Mouse (Mus musculus) kidney, adult 2 months (tissue): ENCODE data around the gene Olfr1442. TPM values are rescaled to one million over a fixed set of nuclear protein-coding genes. Genes with fewer than 3 reads are reported as not detected.
A peak's percentile ranks its signal among the peaks of the same experiment; 100 is the strongest.

Source experiments
- DNase-seq: peaks from one replicate; pipeline ENCODE4 v3.0.0; 2021
- H3K27ac ChIP-seq: fragments of 200-500 bp; 2 replicates; pipeline ENCODE4 v1.5.1; 2012; ENCODE audit warnings: low read depth, low read length, control low read depth, inconsistent platforms; ENCODE audit not compliant: insufficient read depth
- H3K27me3 ChIP-seq: fragments of 200-500 bp; replicated peaks from 2 replicates; pipeline ENCODE4 v1.6.1; 2012; ENCODE audit warnings: mild to moderate bottlenecking, moderate library complexity, low read length, inconsistent platforms; ENCODE audit not compliant: control insufficient read depth, insufficient read depth
- H3K36me3 ChIP-seq: fragments of 200-500 bp; 2 replicates; pipeline ENCODE4 v1.6.1; 2012; ENCODE audit warnings: mild to moderate bottlenecking, moderate library complexity, low read length, inconsistent platforms; ENCODE audit not compliant: control insufficient read depth, insufficient read depth
- H3K4me1 ChIP-seq: fragments of 200-500 bp; 2 replicates; pipeline ENCODE4 v1.6.1; 2011; ENCODE audit warnings: low read length; ENCODE audit not compliant: control insufficient read depth, insufficient read depth
- H3K4me3 ChIP-seq: fragments of 200-500 bp; 2 replicates; pipeline ENCODE4 v1.5.1; 2011; ENCODE audit warnings: mild to moderate bottlenecking, low read depth, low read length, control low read depth; ENCODE audit not compliant: insufficient read depth
- CTCF ChIP-seq: fragments of 200-500 bp; conservative IDR thresholded peaks from 2 replicates; pipeline ENCODE4 v1.5.1; 2011; ENCODE audit warnings: low read depth, mild to moderate bottlenecking, control low read depth, low read length, moderate library complexity, mixed read lengths; ENCODE audit not compliant: insufficient read depth, insufficient read length
- POLR2A ChIP-seq: fragments of 200-500 bp; IDR thresholded peaks from one replicate; pipeline ENCODE4 v1.6.1; 2011; ENCODE audit warnings: low read depth, low read length, control low read depth
- WGBS: fragments of 180-500 bp; shearing (Covaris S2); methylation state at CpG from one replicate; pipeline ENCODE4 v1.1.7; 2018; 5-methylcytosine and 5-hydroxymethylcytosine counted together
- polyA plus RNA-seq: library from polyadenylated mRNA; depleted of rRNA; stranded (reverse); fragments of >200 nt; gene quantifications from 2 replicates; pipeline ENCODE4 v1.2.3, GENCODE M21; 2012; rRNA removed

Gene Olfr1442
- polyA plus RNA-seq = 0.11 and 0.16 TPM in 2 replicates

DNA sequence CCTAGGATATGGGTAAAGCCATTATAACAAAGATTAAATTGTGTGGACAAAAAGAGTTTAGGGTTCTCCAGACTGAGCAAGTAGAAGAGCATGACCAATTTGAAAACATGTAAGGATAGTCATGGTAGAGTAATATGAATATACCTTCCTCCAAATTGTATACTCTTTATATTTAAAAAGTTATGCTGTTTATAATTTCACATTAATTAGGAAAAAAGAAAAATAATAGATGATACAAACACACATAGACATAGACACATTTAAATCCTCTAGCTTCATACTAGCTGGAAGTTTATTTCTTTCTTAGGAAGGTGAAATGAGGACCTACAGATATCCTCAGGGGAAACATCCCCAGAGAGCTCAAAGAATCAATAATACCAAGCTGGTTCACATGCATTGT is at the start of gene Olfr1442:
Gene Olfr1442, plus strand, starts transcription at position 301 of the 400 bp plus-strand sequence.
- Histone ChIP-seq H3K4me1 (peaks cover 5% of the 10 kb centered on the region; the same call in 1 of the 2 replicates), H3K27me3 (no peaks in the 10 kb centered on the region), H3K36me3 (no peaks in the 10 kb centered on the region), H3K27ac (no peak within 1 kb of the TSS), H3K4me3 (no peak within 1 kb of the TSS)
- TF ChIP-seq POLR2A (no peak), CTCF (no peak)
- DNase-seq = no peak

DNA sequence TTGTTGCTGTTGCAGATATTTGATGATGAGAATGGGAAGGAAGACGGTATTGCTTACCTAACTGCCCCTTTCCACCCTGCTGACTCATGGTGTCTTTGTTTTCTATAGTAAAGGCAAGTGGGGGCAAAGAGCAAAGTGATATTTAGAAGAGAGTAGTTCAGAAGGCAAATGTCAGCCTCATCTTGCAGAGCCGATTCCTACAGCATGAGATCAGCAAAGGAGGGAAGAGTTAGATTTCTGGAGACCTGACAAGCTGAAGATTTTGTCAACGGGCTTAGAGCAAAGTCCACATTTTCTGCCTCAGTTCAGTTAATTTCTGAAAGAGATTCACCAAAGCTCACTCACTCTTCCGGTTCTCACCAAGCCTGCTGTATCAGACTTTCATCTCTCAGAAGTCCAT is 37.1 kb upstream of the Olfr1442 start, which contains the start of gene Glyat:
Gene Glyat, plus strand, starts transcription at position 133 of the 400 bp plus-strand sequence.
- DNase-seq = peak; percentile 89
- Histone ChIP-seq H3K4me3 (peak within 1 kb of the TSS; percentile 68), H3K4me1 (peaks cover 2% of the 10 kb centered on the region; the same call in 1 of the 2 replicates), H3K27ac (peak within 1 kb of the TSS; percentile 100), H3K27me3 (no peaks in the 10 kb centered on the region; the same call in 1 of the 2 replicates), H3K36me3 (no peaks in the 10 kb centered on the region; the same call in 1 of the 2 replicates)
- 39% methylated on average over 4 of the region's 4 CpGs for WGBS
- TF ChIP-seq CTCF = no peak
- TF ChIP-seq POLR2A = no peak

DNA sequence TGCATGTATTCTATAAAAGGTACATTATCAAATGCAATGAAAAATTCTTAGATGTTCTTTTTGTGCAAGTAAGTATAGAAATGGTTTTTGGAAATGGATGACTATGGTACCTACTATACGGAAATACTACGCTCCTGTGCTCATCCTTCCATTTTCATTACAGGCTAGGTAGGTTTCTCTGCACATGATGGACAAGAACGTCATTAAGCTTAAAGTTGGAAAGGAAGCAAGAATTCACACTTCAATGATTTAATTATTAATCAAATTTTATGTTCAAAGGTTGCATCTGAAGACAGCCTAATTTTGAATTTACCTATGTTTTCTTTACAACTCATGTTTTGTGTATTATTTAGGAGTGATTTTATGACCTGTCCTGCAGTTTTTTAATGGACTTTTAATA is 36.0 kb upstream of the Olfr1442 start:
- Histone ChIP-seq H3K27ac (peak overlapping the region; percentile 100; the same call in 1 of the 2 replicates), H3K4me1 (peaks cover 2% of the 10 kb centered on the region; the same call in 1 of the 2 replicates), H3K36me3 (no peaks in the 10 kb centered on the region; the same call in 1 of the 2 replicates), H3K27me3 (no peaks in the 10 kb centered on the region; the same call in 1 of the 2 replicates), H3K4me3 (peak overlapping the region; percentile 92; the same call in 1 of the 2 replicates)
- WGBS = 50% methylated on average over 3 of the region's 3 CpGs
- peak; percentile 40 for DNase-seq
- TF ChIP-seq POLR2A (no peak), CTCF (no peak)

DNA sequence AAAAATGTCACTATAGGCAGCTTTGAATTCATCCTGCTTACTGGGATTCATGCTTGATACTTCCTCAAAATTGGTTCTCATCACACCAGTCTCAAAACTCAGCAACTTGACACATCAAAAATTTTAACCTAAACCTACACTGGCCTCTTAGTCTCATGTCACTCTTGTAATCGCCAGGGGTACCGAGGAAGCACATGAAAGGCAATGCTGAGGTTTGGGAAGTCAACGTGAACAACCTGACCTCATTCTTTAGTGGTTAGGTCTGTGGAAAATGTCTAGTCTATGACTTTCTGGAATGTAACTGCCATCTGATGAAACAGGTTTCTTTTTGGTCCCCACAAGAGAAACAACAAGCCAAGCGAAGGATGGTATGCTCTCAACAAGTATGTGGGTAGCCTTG is 35.3 kb upstream of the Olfr1442 start:
- H3K36me3 ChIP-seq = no peaks in the 10 kb centered on the region; the same call in 1 of the 2 replicates
- WGBS = 50% methylated on average over 4 of the region's 4 CpGs
- peaks cover 4% of the 10 kb centered on the region; the same call in 1 of the 2 replicates for H3K4me1 ChIP-seq
- H3K4me3 ChIP-seq = peak overlapping the region; percentile 92
- no peaks in the 10 kb centered on the region; the same call in 1 of the 2 replicates for H3K27me3 ChIP-seq
- DNase-seq = no peak
- H3K27ac ChIP-seq = peak overlapping the region; percentile 100
- TF ChIP-seq CTCF (no peak), POLR2A (no peak)

DNA sequence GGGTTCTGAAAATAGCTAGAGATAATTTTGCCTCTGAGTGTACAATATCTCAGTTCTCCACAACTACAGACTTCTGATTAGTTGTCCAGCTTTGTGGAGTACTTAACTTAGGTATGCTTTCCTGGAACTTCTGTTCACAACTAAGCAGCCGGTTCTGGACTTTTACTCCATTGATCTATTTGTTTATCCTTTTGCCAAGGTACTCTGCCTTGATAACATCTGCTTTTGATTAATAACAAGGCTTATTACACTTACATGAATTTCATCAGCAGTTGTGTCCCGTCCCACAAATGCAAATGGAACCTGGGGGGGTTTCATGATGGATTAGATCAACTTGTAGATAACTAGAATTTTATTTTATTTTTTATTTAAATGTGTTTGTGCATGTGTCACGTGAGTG is 33.4 kb upstream of the Olfr1442 start:
- WGBS = 42% methylated on average over 3 of the region's 3 CpGs
- Histone ChIP-seq H3K36me3 (peaks cover 2% of the 10 kb centered on the region; the same call in 1 of the 2 replicates), H3K4me1 (peaks cover 9% of the 10 kb centered on the region; the same call in 1 of the 2 replicates), H3K27me3 (no peaks in the 10 kb centered on the region; the same call in 1 of the 2 replicates), H3K27ac (peak overlapping the region; percentile 100), H3K4me3 (peak overlapping the region; percentile 50)
- no peak for TF ChIP-seq POLR2A
- no peak for TF ChIP-seq CTCF
- no peak for DNase-seq

DNA sequence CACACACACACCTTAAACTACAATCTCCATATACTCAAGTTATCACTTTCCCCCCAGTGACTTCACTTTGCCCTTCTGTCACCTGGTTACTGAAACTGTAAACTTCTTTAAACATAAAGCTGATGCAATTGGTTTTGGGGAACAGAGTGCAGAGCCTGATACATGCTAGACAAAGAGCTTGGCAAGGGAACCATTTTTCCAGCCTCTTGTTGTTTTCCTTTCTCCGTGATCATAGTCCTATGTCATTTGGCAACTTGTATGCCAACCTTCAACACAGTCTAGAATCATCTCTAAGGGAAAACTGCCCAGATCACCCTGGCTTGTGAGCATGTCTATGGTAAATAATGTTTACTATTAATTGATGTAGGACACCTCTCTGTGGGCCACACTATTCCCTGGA is 32.2 kb upstream of the Olfr1442 start:
- Histone ChIP-seq H3K27me3 (no peaks in the 10 kb centered on the region; the same call in 1 of the 2 replicates), H3K36me3 (peaks cover 2% of the 10 kb centered on the region; the same call in 1 of the 2 replicates), H3K4me3 (peak overlapping the region; percentile 14; the same call in 1 of the 2 replicates), H3K27ac (peak overlapping the region; percentile 100), H3K4me1 (peaks cover 7% of the 10 kb centered on the region; the same call in 1 of the 2 replicates)
- DNase-seq = no peak
- WGBS = 31% methylated on average over 1 of the region's 1 CpGs
- TF ChIP-seq POLR2A (no peak), CTCF (no peak)

DNA sequence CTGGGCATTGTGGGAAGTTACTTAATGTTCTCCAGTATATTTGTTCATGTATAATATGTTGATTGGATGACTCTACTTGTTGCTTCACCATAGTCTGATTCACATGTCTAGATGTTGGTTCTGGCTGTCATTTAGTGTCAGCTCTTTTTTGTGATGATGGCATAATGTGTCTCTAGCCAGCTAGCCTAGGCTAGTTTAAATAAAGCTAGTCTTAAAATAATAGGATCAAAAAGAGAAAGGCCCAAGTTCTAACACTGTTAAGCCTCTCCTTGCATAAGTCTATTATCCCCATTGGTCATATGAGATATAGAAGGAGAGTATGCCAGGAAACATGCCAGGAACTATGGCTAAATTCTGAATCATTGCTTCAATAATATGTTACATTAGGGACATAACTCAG is 20.7 kb upstream of the Olfr1442 start:
- TF ChIP-seq POLR2A (no peak), CTCF (no peak)
- no peaks in the 10 kb centered on the region for H3K27me3 ChIP-seq
- H3K36me3 ChIP-seq = peaks cover 15% of the 10 kb centered on the region
- no peaks in the 10 kb centered on the region for H3K4me1 ChIP-seq
- no peak overlapping the region for H3K4me3 ChIP-seq
- DNase-seq = no peak
- H3K27ac ChIP-seq = no peak overlapping the region
